Mouse (Mus musculus) liver, postnatal 0 days (tissue): ENCODE results near the gene Golgb1.

Experiments
- CTCF ChIP-seq: sonication (generic); IDR thresholded peaks from 2 replicates; pipeline ENCODE4 v1.5.1; 2016; ENCODE audit warnings: antibody characterized with exemption, low read depth
- EP300 ChIP-seq: IDR thresholded peaks from 2 replicates; pipeline ENCODE4 v1.6.1; 2016; ENCODE audit warnings: antibody characterized with exemption, low read depth, mild to moderate bottlenecking

- TF ChIP-seq CTCF = no peak
- TF ChIP-seq EP300 = no peak
Measured at GRCm38 (mm10) chr16:36918505-36918904, 43.6 kb downstream of the Golgb1 start.
